Mouse (Mus musculus): ENCODE results near the gene Agbl1. TPM values are rescaled to one million over a fixed set of nuclear protein-coding genes. Genes with fewer than 3 reads are reported as not detected.

Gene Agbl1
- polyA plus RNA-seq, 1 experiment from 2014 or later = 0.05 TPM

DNA sequence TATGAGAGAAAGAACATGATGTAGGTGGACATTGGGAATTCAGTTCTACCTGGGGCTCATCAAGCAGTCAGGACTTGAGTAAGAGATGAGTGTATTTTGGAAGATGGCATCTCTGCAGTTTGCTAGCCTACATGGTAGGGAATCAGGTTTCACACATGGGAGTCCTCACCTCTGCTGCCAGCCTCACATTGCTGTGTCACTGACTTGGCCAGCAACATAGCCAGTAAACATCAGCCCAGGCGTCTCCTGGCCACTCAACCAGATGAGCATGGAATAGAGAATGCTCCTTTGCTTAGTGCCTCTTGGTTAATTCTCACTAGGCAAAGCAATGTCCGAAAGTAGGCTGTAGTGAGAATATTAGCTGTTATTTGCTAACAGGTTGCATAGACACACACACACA, 255.9 kb downstream of the Agbl1 start:
- Histone ChIP-seq H3K4me1 (ENCODE audit: control insufficient read depth, insufficient read depth, low read length) (no peaks in the 10 kb centered on the region), H3K27me3 (ENCODE audit: control insufficient read depth, insufficient read depth, low read depth, low read length) (no peaks in the 10 kb centered on the region)
- WGBS = 88% methylated on average over 2 of the region's 2 CpGs

DNA sequence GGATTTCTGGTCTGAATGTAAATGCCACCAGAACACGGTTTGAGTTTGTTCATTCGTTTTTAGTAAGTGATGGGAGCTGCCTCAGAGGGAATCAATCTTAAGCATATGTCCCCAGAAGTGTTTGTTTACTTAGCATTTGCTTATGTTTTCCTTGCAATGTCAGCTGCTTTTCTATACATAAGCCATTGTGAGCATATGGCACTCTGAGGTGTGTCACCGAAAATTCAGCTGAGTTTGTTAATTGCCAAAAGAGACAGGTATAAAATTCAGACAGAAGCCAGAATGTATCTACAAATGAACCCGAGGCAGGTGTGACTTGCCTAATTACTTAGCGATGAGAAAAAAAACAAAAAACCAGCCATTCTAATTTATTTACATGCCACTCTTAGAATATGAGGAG, 257.8 kb downstream of the Agbl1 start:
- Histone ChIP-seq H3K4me3 (ENCODE audit: low read depth, low read length) (no peak overlapping the region), H3K27me3 (ENCODE audit: control insufficient read depth, insufficient read depth, low read depth, low read length) (no peaks in the 10 kb centered on the region), H3K36me3 (ENCODE audit: control insufficient read depth, insufficient read depth, low read length) (no peaks in the 10 kb centered on the region), H3K9ac (ENCODE audit: low read depth, low read length) (no peak overlapping the region), H3K4me2 (ENCODE audit: low read length) (no peak overlapping the region), H3K4me1 (ENCODE audit: control insufficient read depth, insufficient read depth, low read length) (no peaks in the 10 kb centered on the region), H3K9me3 (replicated peaks; ENCODE audit: control insufficient read depth, low read length, poor library complexity, severe bottlenecking) (no peaks in the 10 kb centered on the region), H3K27ac (ENCODE audit: low read length) (no peak overlapping the region)
- 86% methylated on average over 5 of the region's 5 CpGs for WGBS
- ATAC-seq = no peak

More for the DNA sequence above, 255.9 kb downstream of the Agbl1 start:
- ATAC-seq = no peak
- no peaks in the 10 kb centered on the region for H3K9me3 ChIP-seq (replicated peaks; ENCODE audit: control insufficient read depth, low read length, poor library complexity, severe bottlenecking)
- H3K4me2 ChIP-seq (ENCODE audit: low read length) = no peak overlapping the region
- no peak overlapping the region for H3K9ac ChIP-seq (ENCODE audit: low read depth, low read length)
- H3K27ac ChIP-seq (ENCODE audit: low read length) = no peak overlapping the region
- H3K4me3 ChIP-seq (ENCODE audit: low read depth, low read length) = no peak overlapping the region
- H3K36me3 ChIP-seq (ENCODE audit: control insufficient read depth, insufficient read depth, low read length) = no peaks in the 10 kb centered on the region

- H3K4me1 ChIP-seq (ENCODE audit: control insufficient read depth, insufficient read depth, low read length) = no peaks in the 10 kb centered on the region
- no peaks in the 10 kb centered on the region for H3K27me3 ChIP-seq (ENCODE audit: control insufficient read depth, insufficient read depth, low read depth, low read length)
- H3K27ac ChIP-seq (ENCODE audit: low read length) = no peak overlapping the region
- no peak overlapping the region for H3K4me3 ChIP-seq (ENCODE audit: low read depth, low read length)
- no peaks in the 10 kb centered on the region for H3K9me3 ChIP-seq (replicated peaks; ENCODE audit: control insufficient read depth, low read length, poor library complexity, severe bottlenecking)
- H3K4me2 ChIP-seq (ENCODE audit: low read length) = no peak overlapping the region
- no peaks in the 10 kb centered on the region for H3K36me3 ChIP-seq (ENCODE audit: control insufficient read depth, insufficient read depth, low read length)
- WGBS = 45% methylated on average over 3 of the region's 3 CpGs
- no peak overlapping the region for H3K9ac ChIP-seq (ENCODE audit: low read depth, low read length)
- ATAC-seq = no peak
Observed at GRCm38 (mm10) chr7:76524291-76524690, 294.6 kb downstream of the Agbl1 start.

GRCm38 (mm10) chr7:76546456-76546855, 316.8 kb downstream of the Agbl1 start:
- H3K4me1 ChIP-seq (ENCODE audit: control insufficient read depth, insufficient read depth, low read length) = no peaks in the 10 kb centered on the region
- H3K9me3 ChIP-seq (replicated peaks; ENCODE audit: control insufficient read depth, low read length, poor library complexity, severe bottlenecking) = no peaks in the 10 kb centered on the region
- no peaks in the 10 kb centered on the region for H3K27me3 ChIP-seq (ENCODE audit: control insufficient read depth, insufficient read depth, low read depth, low read length)
- H3K4me3 ChIP-seq (ENCODE audit: low read depth, low read length) = no peak overlapping the region
- ATAC-seq = no peak
- 73% methylated on average over 2 of the region's 2 CpGs for WGBS
- H3K9ac ChIP-seq (ENCODE audit: low read depth, low read length) = no peak overlapping the region
- no peak overlapping the region for H3K4me2 ChIP-seq (ENCODE audit: low read length)
- no peak overlapping the region for H3K27ac ChIP-seq (ENCODE audit: low read length)
- H3K36me3 ChIP-seq (ENCODE audit: control insufficient read depth, insufficient read depth, low read length) = no peaks in the 10 kb centered on the region

GRCm38 (mm10) chr7:76547313-76547712, 317.6 kb downstream of the Agbl1 start:
- no peak for ATAC-seq
- Histone ChIP-seq H3K9me3 (replicated peaks; ENCODE audit: control insufficient read depth, low read length, poor library complexity, severe bottlenecking) (no peaks in the 10 kb centered on the region), H3K36me3 (ENCODE audit: control insufficient read depth, insufficient read depth, low read length) (no peaks in the 10 kb centered on the region)

DNA sequence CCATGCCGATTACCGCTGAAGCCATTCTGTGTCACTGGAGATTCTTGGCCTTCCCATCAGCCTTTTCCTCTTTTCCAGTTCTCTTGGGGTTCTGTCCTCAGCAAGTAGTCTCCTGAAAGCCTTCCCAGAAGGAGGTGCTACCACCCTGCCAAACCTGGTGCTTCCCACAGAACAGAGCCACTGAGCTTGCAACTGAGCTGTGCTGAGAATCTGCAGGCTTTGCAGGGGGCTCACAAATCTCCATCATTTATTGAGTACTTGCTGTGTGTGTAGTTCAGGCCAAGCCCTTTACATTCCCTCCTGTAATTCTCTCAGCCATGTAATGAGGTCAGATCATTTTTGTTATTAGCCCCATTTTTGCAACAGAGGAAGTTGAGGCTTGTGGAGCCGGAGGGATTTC, 322.2 kb downstream of the Agbl1 start:
- H3K4me1 ChIP-seq (ENCODE audit: control insufficient read depth, insufficient read depth, low read length) = no peaks in the 10 kb centered on the region
- H3K9ac ChIP-seq (ENCODE audit: low read depth, low read length) = no peak overlapping the region
- no peaks in the 10 kb centered on the region for H3K27me3 ChIP-seq (ENCODE audit: control insufficient read depth, insufficient read depth, low read depth, low read length)
- WGBS = 92% methylated on average over 3 of the region's 3 CpGs
- H3K4me3 ChIP-seq (ENCODE audit: low read depth, low read length) = no peak overlapping the region
- ATAC-seq = no peak
- H3K36me3 ChIP-seq (ENCODE audit: control insufficient read depth, insufficient read depth, low read length) = no peaks in the 10 kb centered on the region
- no peak overlapping the region for H3K27ac ChIP-seq (ENCODE audit: low read length)
- no peak overlapping the region for H3K4me2 ChIP-seq (ENCODE audit: low read length)
- H3K9me3 ChIP-seq (replicated peaks; ENCODE audit: control insufficient read depth, low read length, poor library complexity, severe bottlenecking) = no peaks in the 10 kb centered on the region

More at GRCm38 (mm10) chr7:76547313-76547712, 317.6 kb downstream of the Agbl1 start:
- no peak overlapping the region for H3K4me2 ChIP-seq (ENCODE audit: low read length)
- no peak overlapping the region for H3K4me3 ChIP-seq (ENCODE audit: low read depth, low read length)
- no peaks in the 10 kb centered on the region for H3K27me3 ChIP-seq (ENCODE audit: control insufficient read depth, insufficient read depth, low read depth, low read length)
- H3K4me1 ChIP-seq (ENCODE audit: control insufficient read depth, insufficient read depth, low read length) = no peaks in the 10 kb centered on the region
- no peak overlapping the region for H3K9ac ChIP-seq (ENCODE audit: low read depth, low read length)
- no peak overlapping the region for H3K27ac ChIP-seq (ENCODE audit: low read length)

- peak; percentile 66 for ATAC-seq
- Histone ChIP-seq H3K4me1 (ENCODE audit: control insufficient read depth, insufficient read depth, low read length) (no peaks in the 10 kb centered on the region), H3K4me2 (ENCODE audit: low read length) (no peak overlapping the region), H3K9me3 (replicated peaks; ENCODE audit: control insufficient read depth, low read length, poor library complexity, severe bottlenecking) (no peaks in the 10 kb centered on the region), H3K36me3 (ENCODE audit: control insufficient read depth, insufficient read depth, low read length) (no peaks in the 10 kb centered on the region), H3K27me3 (ENCODE audit: control insufficient read depth, insufficient read depth, low read depth, low read length) (no peaks in the 10 kb centered on the region), H3K9ac (ENCODE audit: low read depth, low read length) (no peak overlapping the region), H3K27ac (ENCODE audit: low read length) (no peak overlapping the region), H3K4me3 (ENCODE audit: low read depth, low read length) (no peak overlapping the region)
Observed at GRCm38 (mm10) chr7:76560564-76561258, 331.0 kb downstream of the Agbl1 start.

- H3K4me2 ChIP-seq (ENCODE audit: low read length) = no peak overlapping the region
- H3K9me3 ChIP-seq (replicated peaks; ENCODE audit: control insufficient read depth, low read length, poor library complexity, severe bottlenecking) = no peaks in the 10 kb centered on the region
- ATAC-seq = no peak
- no peak overlapping the region for H3K4me3 ChIP-seq (ENCODE audit: low read depth, low read length)
- WGBS = 83% methylated on average over 4 of the region's 4 CpGs
- no peak overlapping the region for H3K27ac ChIP-seq (ENCODE audit: low read length)
- no peaks in the 10 kb centered on the region for H3K36me3 ChIP-seq (ENCODE audit: control insufficient read depth, insufficient read depth, low read length)
- no peak overlapping the region for H3K9ac ChIP-seq (ENCODE audit: low read depth, low read length)
- H3K4me1 ChIP-seq (ENCODE audit: control insufficient read depth, insufficient read depth, low read length) = no peaks in the 10 kb centered on the region
- H3K27me3 ChIP-seq (ENCODE audit: control insufficient read depth, insufficient read depth, low read depth, low read length) = no peaks in the 10 kb centered on the region
Observed at GRCm38 (mm10) chr7:76562506-76562905, 332.8 kb downstream of the Agbl1 start.

GRCm38 (mm10) chr7:76594566-76595079, 364.9 kb downstream of the Agbl1 start:
- Histone ChIP-seq H3K9me3 (replicated peaks; ENCODE audit: control insufficient read depth, low read length, poor library complexity, severe bottlenecking) (no peaks in the 10 kb centered on the region), H3K4me1 (ENCODE audit: control insufficient read depth, insufficient read depth, low read length) (no peaks in the 10 kb centered on the region), H3K36me3 (ENCODE audit: control insufficient read depth, insufficient read depth, low read length) (no peaks in the 10 kb centered on the region), H3K27me3 (ENCODE audit: control insufficient read depth, insufficient read depth, low read depth, low read length) (no peaks in the 10 kb centered on the region), H3K27ac (ENCODE audit: low read length) (no peak overlapping the region), H3K4me3 (ENCODE audit: low read depth, low read length) (no peak overlapping the region), H3K4me2 (ENCODE audit: low read length) (no peak overlapping the region), H3K9ac (ENCODE audit: low read depth, low read length) (no peak overlapping the region)
- ATAC-seq = no peak
- 89% methylated on average over 5 of the region's 5 CpGs for WGBS

Data from midbrain, embryonic 16.5 days (tissue).